Mouse (Mus musculus) brain, adult 10 weeks (tissue): ENCODE results near the gene Cradd. TPM values are rescaled to one million over a fixed set of nuclear protein-coding genes. Genes with fewer than 3 reads are reported as not detected.

Experiments
- polyA plus RNA-seq: library from polyadenylated mRNA; stranded (reverse); fragments of 350-450 nt; fragmentation: Illumina TruSeq; extraction: RNeasy Lipid Tissue Mini Kit (QIAGEN cat#74804); gene quantifications from one replicate; pipeline ENCODE4 v1.2.3, GENCODE M21; 2015; ENCODE audit warnings: low read depth, low replicate concordance

The Cradd gene
- 7.9 TPM for polyA plus RNA-seq

DNA sequence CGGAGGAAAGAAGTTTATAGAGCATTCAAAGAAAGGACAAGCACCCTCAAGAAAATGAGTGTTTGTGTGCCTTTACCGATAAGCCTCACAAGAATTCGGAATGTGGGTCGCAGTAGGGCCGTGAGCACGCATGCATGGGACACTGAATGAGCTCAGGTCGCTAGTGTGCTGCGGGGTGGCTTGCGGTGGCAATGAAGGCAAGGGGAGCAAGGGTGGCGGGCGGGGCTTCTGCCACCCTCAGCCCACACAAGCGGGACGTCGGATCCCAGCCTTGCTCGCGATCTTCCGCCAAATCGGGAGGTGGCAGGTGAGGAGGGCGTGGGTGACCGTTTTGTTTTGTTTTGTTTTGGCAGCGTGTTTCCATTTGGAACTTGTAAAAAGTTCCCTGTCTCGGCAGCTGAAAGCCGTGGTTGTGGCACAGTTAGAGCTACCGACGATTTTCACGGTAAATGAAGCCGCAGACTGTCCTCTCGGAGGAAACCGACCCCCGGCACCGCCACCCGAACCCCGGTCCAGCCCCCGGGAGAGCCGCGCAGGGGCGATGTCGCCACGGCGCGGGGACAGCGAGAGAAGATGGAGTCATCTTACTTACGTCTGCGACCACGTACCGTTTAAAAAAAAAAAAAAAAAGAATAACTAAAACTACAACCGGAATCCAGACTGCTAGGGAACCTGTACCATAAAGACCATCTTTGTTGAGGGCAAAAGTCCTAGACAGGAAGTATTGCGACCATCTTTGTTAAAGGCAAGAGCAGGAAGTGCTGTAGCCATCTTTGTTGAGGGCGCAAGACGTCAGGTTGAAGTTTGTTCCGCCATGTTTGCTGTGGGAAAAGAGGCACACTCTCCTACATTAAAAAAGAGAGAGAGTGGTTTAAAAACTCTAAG, at the start of gene Cradd:
TSS of gene Cradd (minus strand) at position 741 of the 885 bp plus-strand sequence.

Other genes with a start within 250 kb of the Cradd start
- 20.8 TPM for gene Socs2, start 93.0 kb upstream of the Cradd start, polyA plus RNA-seq
- gene Mrpl42, start 177.8 kb upstream of the Cradd start, polyA plus RNA-seq = 216 TPM
- 259 TPM for gene Ube2n, start 191.0 kb upstream of the Cradd start, polyA plus RNA-seq
- gene Nudt4, start 240.0 kb upstream of the Cradd start, polyA plus RNA-seq = 161 TPM